Mouse (Mus musculus): Measurements from ENCODE around the gene Lcn2. TPM values are rescaled to one million over a fixed set of nuclear protein-coding genes. Genes with fewer than 3 reads are reported as not detected.

Lcn2 gene
- total and polyA plus RNA-seq, 3 experiments = not detected

DNA sequence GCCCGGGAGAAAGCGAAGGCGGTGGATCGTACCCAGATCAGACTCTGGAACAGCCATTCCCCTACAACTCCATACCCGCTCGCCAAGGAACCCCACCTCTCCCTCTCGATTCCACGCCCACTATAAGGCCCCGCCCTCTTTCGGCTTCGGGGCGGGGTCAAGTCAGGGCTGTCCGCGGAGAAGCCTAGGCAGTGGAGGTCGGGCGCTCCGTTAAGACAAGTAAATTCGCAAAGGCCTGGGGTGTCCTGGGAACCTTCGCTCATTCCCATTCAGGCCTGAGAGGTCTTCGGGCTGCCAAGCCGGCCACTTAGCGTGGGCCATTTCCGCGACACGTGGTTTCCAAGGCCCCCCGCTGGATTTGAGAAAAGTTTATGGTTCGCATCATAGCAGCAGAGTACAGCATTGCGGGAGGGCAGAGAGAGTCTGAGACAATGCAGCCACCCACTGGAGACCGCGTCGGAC, 7.5 kb upstream of the Lcn2 start, which contains the start of gene Ptges2:
Gene Ptges2, plus strand, starts transcription at position 413 of the 462 bp plus-strand sequence.
- Histone ChIP-seq H3K4me2 (ENCODE audit: insufficient read depth, low read depth, poor library complexity, severe bottlenecking) (peak within 1 kb of the TSS; percentile 76), H3K9ac (ENCODE audit: insufficient read depth, low read depth) (peak within 1 kb of the TSS; percentile 74), H3K27me3 (replicated peaks) (peaks cover 29% of the 10 kb centered on the region), H3K4me1 (ENCODE audit: control insufficient read depth in 1 of 2, insufficient read depth in 2 of 2) (peaks cover 7 to 14% of the 10 kb centered on the region in 2 experiments; a peak in 3 of 4 replicates), H3K36me3 (replicated peaks in 1 of 2; ENCODE audit: control insufficient read depth in 1 of 2, insufficient read depth in 1 of 2, low read length in 1 of 2) (peaks cover 3 to 20% of the 10 kb centered on the region in 2 experiments), H3K79me2 (replicated peaks; ENCODE audit: control insufficient read depth, extremely low read depth, insufficient read depth, poor library complexity, severe bottlenecking) (no peaks in the 10 kb centered on the region), H3K9me3 (replicated peaks; ENCODE audit: low read length) (peaks cover 4% of the 10 kb centered on the region), H3K27ac (ENCODE audit: insufficient read depth, low read depth) (peak within 1 kb of the TSS; percentile 50), H3K4me3 (replicated peaks in 1 of 3; ENCODE audit: low read depth in 2 of 3, low read length in 2 of 3, poor library complexity in 1 of 3) (peak within 1 kb of the TSS; percentile 77 to 92 (median 82))
- dilution Hi-C loops (cut with MboI; ENCODE audit: extremely low pct_ligation_motif_present, extremely low pct_unique_long_range_greater_than_20kb, low sequenced_read_pairs) = no loop called here
- peak; percentile 82 for DNase-seq (ENCODE audit: extremely low read depth)
- no peak for TF ChIP-seq E2F4 (IDR thresholded peaks at IDR 0.05; ENCODE audit: insufficient replicate concordance, low read depth, low read length)
- peak; percentile 31; the same call in 1 of the 2 replicates for TF ChIP-seq TCF12 (IDR thresholded peaks at IDR 0.05; ENCODE audit: low read depth, low read length)
- no peak for TF ChIP-seq GABPA (IDR thresholded peaks at IDR 0.05; ENCODE audit: insufficient replicate concordance, low read depth, low read length)
- peak; percentile 25 for TF ChIP-seq POLR2A (IDR thresholded peaks at IDR 0.05; ENCODE audit: low read depth, low read length)
- TF ChIP-seq MAX (IDR thresholded peaks at IDR 0.05; ENCODE audit: low read length) = peak; percentile 100
- no peak for TF ChIP-seq PAX5 (IDR thresholded peaks at IDR 0.05; ENCODE audit: low read length)
- peak; percentile 98 for TF ChIP-seq SIN3A (IDR thresholded peaks at IDR 0.05; ENCODE audit: low read length)
- TF ChIP-seq RCOR1 (conservative IDR thresholded peaks at IDR 0.05; ENCODE audit: low read depth, low read length) = no peak
- peak; percentile 82 for TF ChIP-seq USF2 (conservative IDR thresholded peaks at IDR 0.05; ENCODE audit: low read depth, low read length)
- peak; percentile 82 for TF ChIP-seq HCFC1 (IDR thresholded peaks at IDR 0.05; ENCODE audit: low read depth, low read length)
- 0 out of 2 replicates have a peak, but pooled peaks have one; percentile 58 for TF ChIP-seq UBTF (IDR thresholded peaks at IDR 0.05; ENCODE audit: low read depth, low read length)
- TF ChIP-seq ELF1 (IDR thresholded peaks at IDR 0.05; ENCODE audit: low read depth, low read length) = peak; percentile 97
- peak; percentile 92 for TF ChIP-seq USF1 (IDR thresholded peaks at IDR 0.05; ENCODE audit: low read depth, low read length)
- no peak for TF ChIP-seq NELFE (IDR thresholded peaks at IDR 0.05; ENCODE audit: low read depth, low read length)
- peak; percentile 3; the same call in 1 of the 2 replicates for TF ChIP-seq BHLHE40 (IDR thresholded peaks at IDR 0.05; ENCODE audit: low read depth, low read length)
- no peak for TF ChIP-seq JUN (IDR thresholded peaks at IDR 0.05; ENCODE audit: insufficient read depth, low read depth, low read length)
- TF ChIP-seq MAZ (IDR thresholded peaks at IDR 0.05; ENCODE audit: low read depth, low read length) = 0 out of 2 replicates have a peak, but pooled peaks have one; percentile 26
- in situ Hi-C loops (cut with MboI; ENCODE audit: low pct_ligation_motif_present, low pct_unique_long_range_greater_than_20kb, low sequenced_read_pairs) = loop anchor here (5.0 kb wide), 1 partner anchor 167 kb away; no protein-coding TSS in a partner anchor

- in situ Hi-C loops (cut with MboI; ENCODE audit: low pct_ligation_motif_present, low pct_unique_long_range_greater_than_20kb, low sequenced_read_pairs) (loop anchor here (5.0 kb wide), 1 partner anchor 167 kb away; no protein-coding TSS in a partner anchor), dilution Hi-C loops (cut with MboI; ENCODE audit: extremely low pct_ligation_motif_present, extremely low pct_unique_long_range_greater_than_20kb, low sequenced_read_pairs) (no loop called here)
- H3K79me2 ChIP-seq (replicated peaks; ENCODE audit: control insufficient read depth, extremely low read depth, insufficient read depth, poor library complexity, severe bottlenecking) = no peaks in the 10 kb centered on the region
- TF ChIP-seq MEF2A (IDR thresholded peaks at IDR 0.05; ENCODE audit: borderline replicate concordance, low read depth, low read length) = 0 out of 2 replicates have a peak, but pooled peaks have one; percentile 17
- TF ChIP-seq CTCF (conservative IDR thresholded peaks at IDR 0.05 in 1 of 2, IDR thresholded peaks at IDR 0.05 in 1 of 2; ENCODE audit: low read depth in 2 of 2, low read length in 2 of 2) = peak in 1 of 2 experiments; percentile 73; a peak in 2 of 4 replicates
- 0 out of 2 replicates have a peak, but pooled peaks have one; percentile 9 for TF ChIP-seq RCOR1 (conservative IDR thresholded peaks at IDR 0.05; ENCODE audit: low read depth, low read length)
- peak; percentile 41; the same call in 1 of the 2 replicates for TF ChIP-seq MAZ (IDR thresholded peaks at IDR 0.05; ENCODE audit: low read depth, low read length)
- TF ChIP-seq RAD21 (IDR thresholded peaks at IDR 0.05; ENCODE audit: low read depth, low read length) = peak; percentile 60
- TF ChIP-seq SMC3 (IDR thresholded peaks at IDR 0.05; ENCODE audit: low read depth, low read length) = peak; percentile 32
- peak; percentile 35 for TF ChIP-seq BHLHE40 (IDR thresholded peaks at IDR 0.05; ENCODE audit: low read depth, low read length)
- TF ChIP-seq MXI1 (IDR thresholded peaks at IDR 0.05; ENCODE audit: low read depth, low read length) = 0 out of 2 replicates have a peak, but pooled peaks have one; percentile 25
- no peak for TF ChIP-seq SIN3A (IDR thresholded peaks at IDR 0.05; ENCODE audit: low read length)
- no peak for TF ChIP-seq CHD2 (IDR thresholded peaks at IDR 0.05; ENCODE audit: low read length)
- peaks cover 34% of the 10 kb centered on the region for H3K27me3 ChIP-seq (replicated peaks)
- H3K9ac ChIP-seq (ENCODE audit: insufficient read depth, low read depth) = peak overlapping the region; percentile 74
- no peak overlapping the region for H3K27ac ChIP-seq (ENCODE audit: insufficient read depth, low read depth)
- H3K4me3 ChIP-seq (replicated peaks in 1 of 3; ENCODE audit: low read depth in 2 of 3, low read length in 2 of 3, poor library complexity in 1 of 3) = peak overlapping the region; percentile 77 to 92 (median 82)
- peaks cover 4% of the 10 kb centered on the region for H3K9me3 ChIP-seq (replicated peaks; ENCODE audit: low read length)
- DNase-seq (ENCODE audit: extremely low read depth) = peak; percentile 42
- H3K36me3 ChIP-seq (replicated peaks in 1 of 2; ENCODE audit: control insufficient read depth in 1 of 2, insufficient read depth in 1 of 2, low read length in 1 of 2) = peaks cover 0 to 16% of the 10 kb centered on the region in 2 experiments
- peak overlapping the region; percentile 76 for H3K4me2 ChIP-seq (ENCODE audit: insufficient read depth, low read depth, poor library complexity, severe bottlenecking)
- H3K4me1 ChIP-seq (ENCODE audit: control insufficient read depth in 1 of 2, insufficient read depth in 2 of 2) = peaks cover 7 to 14% of the 10 kb centered on the region in 2 experiments; a peak in 3 of 4 replicates
Observed at GRCm38 (mm10) chr2:32394973-32395372, 6.9 kb upstream of the Lcn2 start.
